Mouse (Mus musculus) forebrain, embryonic 14.5 days (tissue): ENCODE measurements around the gene Nosip. TPM values are rescaled to one million over a fixed set of nuclear protein-coding genes. Genes with fewer than 3 reads are reported as not detected.
"Not testable (repeated sequence)": the region's sequence is repeated elsewhere in the genome, so short reads cannot be mapped to it uniquely, and the experiment has no call there.

Experiments used
- ATAC-seq: fragments of 200-750 bp; cut with Nextera tagmentation; 2 replicates; pipeline ENCODE4 v1.8.0; 2017; ENCODE audit warnings: mild to moderate bottlenecking, moderate library complexity
- DNase-seq: peaks from one replicate; pipeline ENCODE4 v3.0.0-alpha.2; 2015; ENCODE audit warnings: low spot score
- H3K27ac ChIP-seq: fragments of 300-500 bp; sonication (generic); 2 replicates; pipeline ENCODE4 v1.5.1; 2014; ENCODE audit warnings: low read depth, mild to moderate bottlenecking, control low read depth, low read length, moderate library complexity
- H3K27me3 ChIP-seq: fragments of 300-500 bp; sonication (generic); replicated peaks from 2 replicates; pipeline ENCODE4 v1.6.1; 2014; ENCODE audit warnings: low read length, control low read depth, mixed read lengths; ENCODE audit not compliant: control insufficient read depth, insufficient read depth
- H3K36me3 ChIP-seq: fragments of 300-500 bp; sonication (generic); 2 replicates; pipeline ENCODE4 v1.6.1; 2014; ENCODE audit warnings: low read length, control low read depth; ENCODE audit not compliant: control insufficient read depth, insufficient read depth
- H3K4me1 ChIP-seq: fragments of 300-500 bp; sonication (generic); 2 replicates; pipeline ENCODE4 v1.6.1; 2014; ENCODE audit warnings: antibody characterized with exemption, low read length, control low read depth; ENCODE audit not compliant: control insufficient read depth, insufficient read depth
- H3K4me2 ChIP-seq: fragments of 300-500 bp; sonication (generic); 2 replicates; pipeline ENCODE4 v1.6.1; 2014; ENCODE audit warnings: mild to moderate bottlenecking, control low read depth, low read length
- H3K4me3 ChIP-seq: fragments of 300-500 bp; sonication (generic); 2 replicates; pipeline ENCODE4 v1.5.1; 2014; ENCODE audit warnings: low read depth, low read length, control low read depth
- H3K9ac ChIP-seq: fragments of 300-500 bp; sonication (generic); 2 replicates; pipeline ENCODE4 v1.6.1; 2014; ENCODE audit warnings: mild to moderate bottlenecking, low read length, control low read depth, moderate library complexity
- H3K9me3 ChIP-seq: fragments of 300-500 bp; sonication (generic); replicated peaks from 2 replicates; pipeline ENCODE4 v1.6.1; 2016; ENCODE audit warnings: low read length, control low read depth, mixed read lengths; ENCODE audit not compliant: control insufficient read depth
- WGBS: fragments of 180-500 bp; shearing (Covaris S2); extraction: QIAGEN DNeasy Blood & Tissue Kit; methylation state at CpG from one replicate; pipeline ENCODE4 v1.1.7; 2014; 5-methylcytosine and 5-hydroxymethylcytosine counted together
- polyA plus RNA-seq: library from polyadenylated mRNA; unstranded; fragments of >200 nt; fragmentation: Nextera tagmentation; extraction: Ambion mirVana; gene quantifications from 2 replicates; pipeline ENCODE4 v1.2.1, GENCODE M21; 2014

The Nosip gene
- polyA plus RNA-seq, 1 experiment from 2014 or later, result 71.8 TPM

DNA sequence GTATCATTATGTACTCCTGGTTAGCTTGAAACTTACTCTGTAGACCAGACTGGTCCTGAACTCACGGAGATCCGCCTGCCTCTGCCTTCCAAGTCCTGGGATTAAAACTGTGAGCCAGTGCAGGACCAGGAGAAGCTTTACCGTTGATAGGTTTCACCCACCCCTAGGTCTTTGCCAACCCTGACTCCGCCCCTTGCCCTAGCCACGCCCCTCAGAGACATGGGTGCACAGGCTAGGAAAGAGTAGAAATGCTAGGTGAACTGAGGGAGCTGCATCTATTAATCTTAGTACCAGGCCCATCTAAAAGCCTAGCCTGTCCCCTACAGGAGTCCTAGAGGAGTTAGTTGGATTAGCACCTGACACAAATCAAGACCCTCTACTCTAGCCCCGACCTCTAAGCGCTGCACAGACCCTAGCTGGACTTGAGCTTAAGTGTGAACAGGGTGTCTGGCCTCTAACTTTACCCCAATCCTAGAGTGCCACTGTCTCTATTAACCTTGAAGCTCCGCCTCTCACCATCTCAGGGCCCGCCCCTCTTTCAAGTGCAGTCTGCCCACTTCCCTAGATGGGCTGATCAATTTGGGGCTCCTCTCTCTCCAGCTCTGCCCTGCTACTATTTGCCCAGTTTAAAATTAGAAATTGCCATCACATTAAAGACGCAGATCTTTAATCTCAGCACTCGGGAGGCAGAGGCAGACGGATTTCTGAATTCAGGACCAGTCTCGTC, 28.2 kb downstream of the Nosip start:
- DNase-seq (no peak), ATAC-seq (no peak)
- Histone ChIP-seq H3K27ac (no peak overlapping the region), H3K4me2 (no peak overlapping the region), H3K9ac (no peak overlapping the region), H3K9me3 (no peaks in the 10 kb centered on the region), H3K4me1 (peaks cover 8% of the 10 kb centered on the region; the same call in 1 of the 2 replicates), H3K27me3 (no peaks in the 10 kb centered on the region), H3K4me3 (no peak overlapping the region), H3K36me3 (peaks cover 13% of the 10 kb centered on the region)
- WGBS, result 83% methylated on average over 13 of the region's 13 CpGs

DNA sequence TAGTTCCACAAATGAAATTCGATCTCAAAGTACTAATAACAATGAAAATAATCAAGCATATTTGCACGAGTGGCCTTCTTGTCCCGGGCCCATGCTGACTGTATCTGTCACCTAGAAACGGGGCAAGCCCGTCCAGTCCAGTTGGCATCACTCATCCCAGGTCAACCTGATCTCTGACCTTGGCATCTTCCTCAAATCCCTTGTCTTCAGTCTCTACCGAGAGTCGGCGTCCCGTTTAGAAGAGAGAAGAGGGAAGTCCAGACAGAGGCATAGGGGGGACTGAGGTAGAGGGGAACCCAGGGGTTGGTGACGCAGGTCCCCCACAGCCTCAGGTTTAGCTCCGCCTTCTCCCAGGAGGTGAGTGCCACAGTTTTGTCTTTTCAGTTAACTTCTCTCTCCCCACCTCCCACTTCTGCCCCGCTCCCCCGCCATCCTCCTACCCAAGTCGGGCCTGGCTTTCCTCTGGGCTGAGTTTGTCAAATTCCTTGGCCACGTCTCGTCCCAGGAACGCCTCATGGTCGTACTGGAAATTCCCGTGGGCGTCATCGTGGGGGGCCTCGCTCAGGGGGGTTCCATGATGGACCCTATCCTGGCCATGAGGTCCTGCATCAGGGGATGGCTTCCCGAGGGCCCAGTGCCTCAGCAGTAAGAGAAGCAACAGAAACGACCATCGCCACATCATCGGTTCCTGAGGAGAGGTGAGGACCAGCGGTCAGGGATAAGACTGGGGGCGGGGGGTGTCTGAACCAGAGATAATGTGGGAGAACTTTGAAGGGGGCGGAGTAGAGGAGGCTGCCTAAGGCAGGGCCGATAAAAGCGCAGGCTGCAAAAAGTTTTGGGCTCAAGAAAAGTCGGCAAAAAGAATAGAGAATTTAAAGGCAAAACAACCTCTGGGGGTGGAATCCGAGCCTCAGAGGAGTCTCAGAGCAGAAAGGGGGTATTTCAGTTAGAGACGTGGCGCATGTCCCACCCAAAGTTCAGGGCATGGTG, 29.1 kb downstream of the Nosip start:
- peak; percentile 63 for ATAC-seq
- peak overlapping the region; percentile 31 for H3K4me3 ChIP-seq
- H3K27me3 ChIP-seq, result no peaks in the 10 kb centered on the region
- H3K36me3 ChIP-seq, result peaks cover 6% of the 10 kb centered on the region; the same call in 1 of the 2 replicates
- peak overlapping the region; percentile 60 for H3K4me2 ChIP-seq
- H3K9ac ChIP-seq, result peak overlapping the region; percentile 57
- H3K4me1 ChIP-seq, result peaks cover 8% of the 10 kb centered on the region; the same call in 1 of the 2 replicates
- no peak for DNase-seq
- H3K27ac ChIP-seq, result no peak overlapping the region
- H3K9me3 ChIP-seq, result no peaks in the 10 kb centered on the region
- WGBS, result 14% methylated on average over 35 of the region's 35 CpGs

DNA sequence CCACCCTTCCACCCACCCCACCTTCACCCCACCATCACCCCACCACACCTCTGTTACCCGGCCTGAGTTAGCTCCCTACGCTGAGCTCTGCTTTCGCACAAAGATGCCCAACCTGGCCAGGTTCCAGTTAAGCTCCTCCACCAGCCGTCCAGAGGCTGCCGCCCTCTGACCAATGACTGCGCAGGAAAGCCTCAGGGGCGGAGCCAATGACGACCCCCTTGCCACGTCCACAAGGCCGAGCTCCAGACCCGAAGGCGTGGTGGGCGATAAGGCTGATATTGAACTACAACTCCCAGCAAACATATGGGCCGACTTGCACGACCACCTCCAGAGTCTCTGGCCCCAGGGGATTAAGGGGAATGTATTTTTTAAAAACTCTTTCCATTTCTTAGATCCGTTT, 29.8 kb downstream of the Nosip start, which contains the start of gene Rcn3:
Gene Rcn3, minus strand, starts transcription at position 174 of the 400 bp plus-strand sequence.
- Histone ChIP-seq H3K4me1 (peaks cover 8% of the 10 kb centered on the region; the same call in 1 of the 2 replicates), H3K4me2 (peak within 1 kb of the TSS; percentile 60), H3K36me3 (0 out of 2 replicates have a peak, but pooled peaks cover under 1% of the 10 kb centered on the region), H3K27ac (no peak within 1 kb of the TSS), H3K9ac (peak within 1 kb of the TSS; percentile 57), H3K27me3 (no peaks in the 10 kb centered on the region), H3K4me3 (peak within 1 kb of the TSS; percentile 31), H3K9me3 (no peaks in the 10 kb centered on the region)
- ATAC-seq (peak; percentile 96), DNase-seq (peak; percentile 95)
- WGBS, result under 1% methylated on average over 16 of the region's 16 CpGs

DNA sequence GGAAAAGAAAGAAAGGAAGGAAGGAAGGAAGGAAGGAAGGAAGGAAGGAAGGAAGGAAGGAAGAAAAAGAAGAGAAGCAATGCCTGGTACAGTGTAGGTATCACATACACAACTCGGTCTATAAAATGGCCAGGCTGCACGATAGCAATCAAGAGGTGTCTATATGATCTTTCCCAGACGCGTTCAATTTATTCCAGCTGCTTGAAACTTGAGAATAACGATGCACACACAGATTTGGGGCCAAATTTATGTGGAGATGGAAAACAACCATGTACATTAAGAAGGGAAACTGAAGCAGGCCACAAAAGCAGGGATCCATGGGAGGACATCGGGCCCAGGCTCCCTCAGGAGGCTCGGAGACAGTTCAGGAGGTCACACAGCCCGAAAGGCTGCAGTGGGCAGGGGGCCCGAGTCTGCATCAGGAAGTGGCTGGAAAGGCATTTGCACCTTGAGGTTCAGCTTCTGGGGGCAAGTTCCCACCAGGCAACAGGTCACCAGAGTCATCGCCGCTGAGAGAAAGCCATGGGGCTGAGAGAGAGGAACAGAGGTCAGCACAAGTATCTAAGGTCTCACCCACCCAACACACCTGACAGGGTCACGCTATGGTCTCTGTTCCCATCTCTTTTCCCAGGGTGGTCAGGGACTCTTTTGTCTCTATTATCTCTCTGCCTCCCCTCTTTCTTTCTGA, 30.7 kb downstream of the Nosip start:
- Histone ChIP-seq H3K9ac (no peak overlapping the region), H3K9me3 (no peaks in the 10 kb centered on the region), H3K36me3 (no peaks in the 10 kb centered on the region), H3K27ac (no peak overlapping the region), H3K4me1 (peaks cover 8% of the 10 kb centered on the region; the same call in 1 of the 2 replicates), H3K4me2 (no peak overlapping the region), H3K4me3 (no peak overlapping the region), H3K27me3 (no peaks in the 10 kb centered on the region)
- 68% methylated on average over 12 of the region's 12 CpGs for WGBS
- DNase-seq (no peak), ATAC-seq (no peak)

GRCm38 (mm10) chr7:45093516-45093905, 31.3 kb downstream of the Nosip start:
- no peak for DNase-seq
- peaks cover 8% of the 10 kb centered on the region; the same call in 1 of the 2 replicates for H3K4me1 ChIP-seq
- no peak overlapping the region for H3K4me2 ChIP-seq
- H3K27ac ChIP-seq, result no peak overlapping the region
- no peak overlapping the region for H3K4me3 ChIP-seq
- H3K36me3 ChIP-seq, result no peaks in the 10 kb centered on the region
- no peaks in the 10 kb centered on the region for H3K27me3 ChIP-seq
- whole genome bisulfite sequencing, result 35% methylated on average over 18 of the region's 18 CpGs
- no peaks in the 10 kb centered on the region for H3K9me3 ChIP-seq
- ATAC-seq, result no peak
- no peak overlapping the region for H3K9ac ChIP-seq

GRCm38 (mm10) chr7:45094121-45094520, 31.9 kb downstream of the Nosip start:
- no peaks in the 10 kb centered on the region for H3K36me3 ChIP-seq
- H3K9me3 ChIP-seq, result no peaks in the 10 kb centered on the region
- ATAC-seq (no peak), DNase-seq (no peak)
- H3K9ac ChIP-seq, result no peak overlapping the region
- WGBS, result 82% methylated on average over 7 of the region's 7 CpGs
- peaks cover 8% of the 10 kb centered on the region; the same call in 1 of the 2 replicates for H3K4me1 ChIP-seq
- H3K27ac ChIP-seq, result no peak overlapping the region
- H3K4me2 ChIP-seq, result no peak overlapping the region
- no peak overlapping the region for H3K4me3 ChIP-seq
- H3K27me3 ChIP-seq, result no peaks in the 10 kb centered on the region

- Histone ChIP-seq H3K4me3 (no peak overlapping the region), H3K9ac (no peak overlapping the region), H3K36me3 (no peaks in the 10 kb centered on the region), H3K27me3 (no peaks in the 10 kb centered on the region), H3K9me3 (no peaks in the 10 kb centered on the region), H3K27ac (no peak overlapping the region), H3K4me2 (no peak overlapping the region), H3K4me1 (peaks cover 8% of the 10 kb centered on the region; the same call in 1 of the 2 replicates)
- 84% methylated on average over 6 of the region's 6 CpGs for WGBS
- ATAC-seq (no peak), DNase-seq (no peak)
Measured at GRCm38 (mm10) chr7:45095367-45095766, 33.1 kb downstream of the Nosip start.

GRCm38 (mm10) chr7:45095965-45096364, 33.7 kb downstream of the Nosip start:
- H3K9ac ChIP-seq, result not testable (repeated sequence)

More at GRCm38 (mm10) chr7:45095965-45096364, 33.7 kb downstream of the Nosip start:
- H3K4me2 ChIP-seq, H3K4me1 ChIP-seq, H3K4me3 ChIP-seq, H3K9me3 ChIP-seq, H3K27ac ChIP-seq, DNase-seq, H3K27me3 ChIP-seq, H3K36me3 ChIP-seq, ATAC-seq: not testable (repeated sequence)
- 91% methylated on average over 14 of the region's 14 CpGs for WGBS
